Mouse (Mus musculus) brain, embryonic 18.5 days (tissue): ENCODE results near the gene Senp7.
"Not testable (repeated sequence)": the region's sequence is repeated elsewhere in the genome, so short reads cannot be mapped to it uniquely, and the experiment has no call there.

ENCODE experiments used
- DNase-seq: peaks from one replicate; pipeline ENCODE4 v3.0.0-alpha.2; 2012; ENCODE audit warnings: low read depth, low spot score

Gene Senp7

DNA sequence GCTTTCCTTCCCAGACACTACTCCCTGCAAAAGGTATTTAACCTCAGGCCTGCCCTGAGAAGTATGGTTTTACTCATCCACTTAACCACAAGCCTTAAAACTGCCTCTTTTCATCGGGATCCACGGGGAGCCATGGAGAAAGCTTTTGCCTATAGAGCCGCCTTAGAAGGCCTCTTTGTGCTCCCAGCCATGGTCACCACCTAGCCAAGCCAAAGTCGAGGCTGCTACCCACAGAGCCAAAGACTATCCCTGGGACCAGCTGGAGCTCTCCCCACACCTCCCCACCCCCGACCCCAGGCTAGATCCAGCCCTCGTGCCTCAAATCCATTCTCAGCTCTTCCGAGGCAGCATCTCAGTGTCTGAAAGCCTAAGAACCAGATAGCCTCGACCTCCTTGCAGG, 18.0 kb downstream of the Senp7 start:
- DNase-seq, result no peak

DNA sequence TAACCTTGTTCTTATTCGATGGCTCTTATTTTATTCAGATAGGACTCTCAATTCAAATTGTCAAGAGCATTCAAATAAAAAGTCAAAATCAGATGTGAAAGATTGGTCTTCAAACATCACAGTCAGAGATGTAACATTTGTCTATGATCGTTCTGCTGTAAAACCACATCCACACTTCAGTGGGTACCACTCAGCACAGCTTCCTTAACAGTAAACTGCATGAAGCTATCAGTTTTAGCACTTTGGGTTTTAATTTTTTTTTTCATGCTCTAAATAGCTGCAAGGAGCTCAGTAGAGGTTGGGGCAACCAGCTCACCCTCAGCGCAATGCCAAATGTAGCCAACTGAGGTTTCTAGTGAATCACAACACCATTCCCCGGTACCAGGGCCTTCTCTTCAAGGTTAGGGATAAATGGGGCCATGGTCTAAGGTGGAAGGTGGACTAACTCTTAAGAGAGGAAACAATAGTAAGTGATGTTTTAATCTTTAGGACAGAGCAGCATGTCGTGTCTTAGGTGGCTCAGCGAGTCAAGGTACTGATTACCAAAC, 20.5 kb downstream of the Senp7 start:
- DNase-seq, result no peak

GRCm38 (mm10) chr16:56071317-56072232, 23.4 kb downstream of the Senp7 start:
- DNase-seq, result no peak

DNA sequence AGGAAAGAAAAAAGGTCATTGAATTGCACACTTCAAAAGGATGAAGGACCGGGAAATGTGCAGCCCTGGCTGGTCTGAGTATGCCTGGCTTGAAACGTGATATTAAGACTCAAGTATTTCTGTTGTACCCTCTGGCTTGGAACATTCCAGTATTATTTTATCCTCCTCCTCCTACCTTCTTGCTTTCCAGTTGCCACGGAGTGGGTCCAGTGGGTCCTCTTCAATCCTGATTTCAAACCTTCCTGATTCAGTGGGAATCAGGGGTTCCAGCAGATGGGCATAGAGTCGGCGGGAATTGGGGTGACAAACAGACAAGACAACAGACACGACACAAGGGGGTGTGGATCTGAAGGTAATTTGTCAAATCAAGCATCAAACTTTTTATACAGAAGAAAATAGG, 24.4 kb downstream of the Senp7 start:
- DNase-seq, result no peak

DNA sequence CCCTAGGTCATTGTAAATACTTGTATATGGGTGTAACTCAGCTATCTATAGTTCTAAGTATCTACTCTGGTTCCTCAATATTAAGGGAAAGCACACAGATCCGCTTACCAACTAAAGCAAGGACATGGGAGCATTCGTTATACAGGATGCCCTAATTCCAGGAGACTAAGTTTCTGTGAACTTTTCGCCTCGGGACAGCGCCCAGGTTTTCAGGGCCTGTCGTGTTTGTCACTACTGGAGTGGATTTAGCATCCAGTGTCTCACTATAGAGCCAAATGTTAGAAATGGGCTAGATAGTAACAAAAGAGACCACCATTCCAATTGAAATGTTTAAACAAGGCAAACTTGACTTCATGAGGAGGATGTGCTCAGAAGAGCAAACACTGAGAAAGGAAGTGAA, 25.0 kb downstream of the Senp7 start:
- not testable (repeated sequence) for DNase-seq

DNA sequence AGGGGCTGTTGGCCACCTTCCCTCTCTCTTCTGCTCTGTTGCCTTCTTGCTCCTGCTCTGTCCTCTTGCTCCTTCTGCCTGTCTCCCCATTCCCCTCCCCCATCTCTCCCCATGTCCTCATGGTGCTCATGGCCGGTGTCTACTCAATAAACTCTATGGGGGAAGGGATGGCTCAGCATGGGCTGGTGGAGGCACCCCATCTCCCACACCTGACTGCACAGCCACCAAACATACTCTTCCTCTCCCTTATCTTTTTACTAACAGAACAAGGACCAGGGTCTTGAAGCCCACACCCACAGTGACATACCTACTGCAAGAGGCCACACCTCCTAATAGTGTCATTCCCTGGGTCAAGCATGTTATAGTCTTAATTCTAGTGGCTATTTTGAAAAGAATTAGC, 26.0 kb downstream of the Senp7 start:
- DNase-seq, result no peak

DNA sequence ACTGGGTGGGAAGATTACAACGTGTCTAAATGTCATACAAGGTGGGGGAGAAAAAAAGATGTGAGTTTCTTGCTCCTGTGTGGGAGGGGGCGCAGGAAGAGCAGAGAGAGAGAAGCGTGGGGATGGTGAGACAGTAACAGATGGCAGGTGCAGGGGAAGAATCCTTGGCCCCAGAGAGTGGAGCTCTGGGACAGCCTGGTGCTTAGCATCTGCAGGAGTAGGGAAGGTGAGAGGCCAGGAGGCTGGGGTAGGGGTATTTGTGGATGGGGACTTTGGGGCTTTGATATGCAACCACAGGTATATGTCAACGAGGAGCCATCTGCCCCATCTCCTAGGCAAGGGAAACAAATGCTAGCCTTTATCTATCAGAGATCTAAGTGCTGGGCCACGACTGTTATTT, 26.4 kb downstream of the Senp7 start:
- no peak for DNase-seq

DNA sequence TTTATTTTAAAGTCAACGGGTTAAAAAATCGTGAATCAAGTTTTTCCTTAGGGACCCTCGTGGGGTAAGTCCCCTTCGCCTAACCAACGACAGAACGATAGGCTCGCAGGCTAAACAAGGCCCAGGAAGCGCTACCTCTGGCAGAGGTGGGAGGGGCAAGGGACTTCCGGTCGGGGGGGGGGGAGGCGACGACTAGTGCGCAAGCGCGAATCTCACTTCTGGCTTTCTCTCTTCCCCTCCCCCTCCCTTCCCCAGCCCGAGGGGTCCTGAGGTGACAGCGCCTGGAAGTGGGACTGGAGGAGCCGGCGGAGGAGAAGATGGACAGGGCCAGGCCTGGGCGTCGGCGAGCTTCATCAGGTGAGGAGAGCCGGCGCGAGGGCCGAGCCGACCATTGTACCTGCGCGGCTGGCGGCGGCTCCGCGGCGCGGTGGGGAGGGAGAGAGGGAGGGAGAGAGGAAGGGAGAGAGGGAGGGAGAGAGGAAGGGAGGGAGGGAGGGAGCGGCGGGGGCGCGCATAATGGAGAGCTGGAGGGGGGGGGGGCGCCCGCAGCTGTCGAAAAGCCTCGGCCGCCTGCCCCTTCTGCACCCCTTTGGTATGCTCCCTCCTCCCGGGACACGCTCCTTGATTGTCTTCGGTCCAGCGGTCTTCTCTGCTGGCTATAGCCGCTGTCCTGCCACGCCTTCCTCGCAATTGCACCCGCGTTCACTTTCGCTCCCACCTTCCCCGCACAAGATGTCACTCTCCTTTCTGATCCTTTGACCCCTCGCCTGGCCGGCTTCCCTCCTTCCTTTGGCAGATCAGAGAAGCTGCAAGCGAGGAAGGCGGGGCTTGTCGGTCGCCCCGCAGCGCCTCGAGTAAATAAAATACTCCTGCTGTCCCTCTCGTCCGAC, 27.3 kb downstream of the Senp7 start:
- DNase-seq, result peak; percentile 84

DNA sequence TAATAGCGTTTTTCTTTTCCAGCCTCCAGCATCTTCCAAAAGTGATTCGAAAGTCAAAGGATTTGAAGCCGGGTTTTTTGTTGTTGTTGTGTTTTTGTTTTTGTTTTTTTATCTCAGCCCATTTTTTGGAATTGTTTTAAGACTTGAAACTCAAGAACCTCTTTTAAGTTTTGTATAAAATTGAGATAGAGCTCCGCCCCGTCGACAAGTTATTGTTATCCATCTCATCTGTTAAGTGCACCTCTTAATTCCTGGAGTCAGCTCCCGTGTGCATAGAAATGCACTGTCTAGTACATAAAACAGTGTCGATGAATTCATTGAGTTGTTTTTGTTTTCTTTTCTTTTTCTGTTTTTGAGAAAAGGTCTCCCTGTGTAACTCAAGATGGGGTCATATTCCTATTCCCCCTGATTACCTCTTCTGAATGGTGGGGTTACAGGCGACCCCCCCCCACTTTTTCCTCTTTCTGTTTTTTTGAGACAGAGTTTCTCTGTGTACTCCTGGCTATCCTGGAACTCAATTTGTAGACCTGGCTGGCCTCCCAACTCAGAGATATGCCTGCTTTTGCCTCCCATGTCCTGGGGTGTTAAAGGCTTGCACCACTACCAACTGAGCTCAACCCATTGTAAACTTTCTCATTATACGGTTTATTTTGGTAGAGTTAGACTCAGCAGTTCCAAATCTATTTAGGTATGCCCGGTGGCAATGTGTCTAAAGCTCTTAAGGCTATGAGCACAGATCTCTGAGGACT, 28.2 kb downstream of the Senp7 start:
- DNase-seq, result no peak

DNA sequence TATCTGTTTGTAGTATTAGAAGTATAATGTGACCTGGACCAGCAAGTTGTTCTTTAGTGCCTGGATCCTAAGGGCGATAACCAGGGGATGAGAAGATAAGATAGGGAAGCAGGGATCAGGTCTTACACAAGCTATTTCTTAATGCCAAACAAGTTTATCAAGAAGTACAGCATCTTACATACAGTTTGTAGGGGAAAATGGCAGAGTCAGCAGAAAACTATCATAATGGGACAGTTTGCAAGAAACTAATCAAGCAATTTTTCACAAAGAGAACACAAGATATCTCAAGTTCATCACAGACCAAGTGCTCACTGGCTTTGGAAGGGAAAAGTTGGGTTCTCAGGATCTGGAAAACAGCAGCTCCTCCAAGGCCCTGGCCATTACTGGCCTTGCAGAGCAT, 31.3 kb downstream of the Senp7 start:
- no peak for DNase-seq

GRCm38 (mm10) chr16:56081691-56082090, 33.6 kb downstream of the Senp7 start:
- DNase-seq, result no peak

DNA sequence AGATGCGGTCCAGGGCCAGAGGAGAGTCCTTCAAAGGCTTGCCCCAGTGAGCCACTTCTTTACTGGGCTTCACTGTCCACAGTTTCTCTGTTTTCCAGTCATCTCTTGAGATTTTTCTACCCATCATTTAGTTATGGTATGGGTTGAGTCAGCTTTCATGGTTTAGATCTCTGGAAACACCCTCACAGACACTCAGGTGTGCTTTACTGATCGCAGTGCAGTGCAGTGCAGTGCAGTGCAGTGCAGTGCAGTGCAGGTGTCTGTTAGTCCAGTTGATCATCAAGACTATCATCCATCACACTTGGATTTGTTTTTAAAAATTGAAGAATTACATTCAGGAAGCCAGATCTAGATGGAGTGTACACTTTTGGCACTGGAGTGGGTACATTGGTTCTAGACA, 38.2 kb downstream of the Senp7 start:
- no peak for DNase-seq

- DNase-seq, result no peak
Measured at GRCm38 (mm10) chr16:56090385-56090784, 42.2 kb downstream of the Senp7 start.

DNA sequence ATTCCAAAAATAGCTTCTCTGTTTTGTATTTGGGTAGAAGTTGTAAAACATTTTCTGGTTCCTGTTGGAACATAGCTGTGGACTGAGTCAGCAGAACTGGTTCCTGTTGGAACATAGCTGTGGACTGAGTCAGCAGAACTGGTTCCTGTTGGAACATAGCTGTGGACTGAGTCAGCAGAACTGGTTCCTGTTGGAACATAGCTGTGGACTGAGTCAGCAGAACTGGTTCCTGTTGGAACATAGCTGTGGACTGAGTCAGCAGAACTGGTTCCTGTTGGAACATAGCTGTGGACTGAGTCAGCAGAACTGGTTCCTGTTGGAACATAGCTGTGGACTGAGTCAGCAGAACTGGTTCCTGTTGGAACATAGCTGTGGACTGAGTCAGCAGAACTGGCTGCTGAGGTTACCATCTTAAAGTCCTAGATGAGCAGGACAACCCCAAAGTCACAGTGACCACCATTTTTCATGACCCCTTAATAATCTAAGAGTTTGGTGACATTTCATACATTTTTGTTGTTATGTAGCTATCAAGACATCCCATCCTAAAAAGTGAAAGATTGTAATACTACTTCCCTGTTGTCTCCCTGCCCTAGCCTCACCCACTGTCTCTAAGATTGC, 48.4 kb downstream of the Senp7 start:
- DNase-seq, result not testable (repeated sequence)

DNA sequence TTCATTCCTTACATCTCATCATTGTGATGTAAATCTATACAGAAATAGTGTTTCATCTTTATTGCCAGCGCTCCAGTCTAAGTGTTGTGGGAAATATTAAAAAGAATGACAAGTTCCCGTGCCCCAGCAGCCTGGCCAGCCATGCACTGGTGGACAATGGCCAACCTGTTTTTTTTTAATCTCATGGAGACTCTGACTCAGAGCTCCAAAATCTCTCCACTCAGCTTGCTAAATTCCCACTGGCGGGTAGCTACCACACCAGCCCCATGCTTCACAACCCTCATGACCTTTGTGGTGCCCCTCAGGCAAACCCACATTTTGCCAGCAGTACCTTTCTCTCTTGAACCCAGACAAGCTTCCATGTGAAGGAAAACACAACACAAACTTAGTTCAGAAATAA, 67.6 kb downstream of the Senp7 start:
- DNase-seq, result no peak

- no peak for DNase-seq
Measured at GRCm38 (mm10) chr16:56116155-56116554, 68.0 kb downstream of the Senp7 start.

- no peak for DNase-seq
Measured at GRCm38 (mm10) chr16:56117327-56118180, 69.4 kb downstream of the Senp7 start.

GRCm38 (mm10) chr16:56122517-56122916, 74.4 kb downstream of the Senp7 start:
- no peak for DNase-seq

DNA sequence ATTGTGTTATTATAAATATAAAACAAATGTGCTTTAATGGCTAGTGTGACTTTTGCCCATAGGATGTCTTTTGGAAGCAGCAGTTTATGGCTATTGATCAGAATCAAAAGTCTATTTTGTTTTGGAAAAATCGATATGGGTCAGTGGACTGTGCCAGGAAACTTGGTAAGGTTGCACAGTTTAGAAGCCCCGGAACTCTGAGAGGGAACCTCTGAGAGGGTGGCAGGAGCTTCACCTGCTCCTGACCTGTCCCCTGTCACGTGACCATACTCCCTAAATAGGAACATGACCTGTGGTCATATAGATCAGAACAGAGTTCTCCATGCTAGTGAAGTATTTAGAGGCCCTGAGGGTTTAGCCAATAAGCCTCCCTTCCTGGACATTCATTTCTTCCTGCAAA, 75.9 kb downstream of the Senp7 start:
- DNase-seq, result no peak

DNA sequence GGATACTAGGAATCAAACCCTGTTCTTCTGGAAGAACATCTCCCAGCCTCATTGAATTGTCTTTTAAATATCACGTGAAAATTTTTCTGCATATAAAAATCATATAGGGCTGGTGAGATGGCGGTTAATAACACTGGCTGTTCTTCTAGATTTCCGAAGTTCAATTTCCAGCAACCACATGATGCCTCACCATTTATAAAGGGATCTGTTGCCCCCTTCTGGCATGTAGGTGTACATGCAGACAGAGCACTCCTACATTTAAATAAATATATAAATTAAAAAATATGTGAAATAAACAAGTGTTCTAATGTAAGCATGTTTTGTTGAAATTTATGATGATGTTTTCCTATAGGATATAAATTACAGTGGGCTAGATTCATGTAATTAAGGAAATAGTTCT, 83.5 kb downstream of the Senp7 start:
- no peak for DNase-seq
